8 mouse cellular contexts compared by ENCODE assay signal in the genomic region with DNA sequence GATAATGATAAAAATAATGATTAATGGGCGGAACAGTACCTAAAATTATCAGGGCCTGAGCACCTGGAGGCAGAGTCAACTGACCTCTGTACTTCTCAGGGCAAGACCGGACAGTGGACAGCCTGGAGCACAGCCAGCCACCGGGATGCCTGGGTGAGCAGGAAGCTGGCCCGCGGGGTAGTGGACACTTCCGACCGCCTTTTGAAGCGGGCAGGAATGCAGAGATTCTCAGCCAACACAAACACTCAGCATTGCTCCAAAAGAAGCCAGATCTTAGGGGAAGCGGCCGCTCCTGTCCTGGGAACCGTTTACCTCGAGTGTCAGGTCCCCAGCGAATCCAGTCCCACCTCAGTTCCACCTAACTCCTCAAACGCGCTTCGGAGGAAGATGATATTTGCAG. TPM values are rescaled to one million over a fixed set of nuclear protein-coding genes. Genes with fewer than 3 reads are reported as not detected.
DNase-seq lines count a peak whose midpoint lies in the region; ATAC-seq and TF ChIP-seq lines count a peak whose summit lies in the region.

No protein-coding gene starts in this region.

- H3K27me3 ChIP-seq in cerebellum, adult 2 months (ENCODE audit: control insufficient read depth, insufficient read depth, low read length) = no peaks in the 10 kb centered on the region; the same call in 1 of the 2 replicates
- H3K27me3 ChIP-seq in kidney, adult 2 months (replicated peaks; ENCODE audit: control insufficient read depth, insufficient read depth, low read length) = no peaks in the 10 kb centered on the region
- no peaks in the 10 kb centered on the region for H3K27me3 ChIP-seq in lung, embryonic 14.5 days (ENCODE audit: insufficient read depth, low read length)
- 0 out of 2 replicates have a peak, but pooled peaks cover 5% of the 10 kb centered on the region for H3K27me3 ChIP-seq in stomach, embryonic 14.5 days (ENCODE audit: control insufficient read depth, insufficient read depth, low read length)

- no peaks in the 10 kb centered on the region for H3K4me1 ChIP-seq in cerebellum, adult 2 months (ENCODE audit: control insufficient read depth, insufficient read depth, low read length)
- H3K4me1 ChIP-seq in kidney, adult 2 months (ENCODE audit: control insufficient read depth, insufficient read depth, low read length) = peaks cover 34% of the 10 kb centered on the region
- peaks cover 4% of the 10 kb centered on the region for H3K4me1 ChIP-seq in lung, embryonic 14.5 days (ENCODE audit: insufficient read depth)
- peaks cover 11% of the 10 kb centered on the region; the same call in 1 of the 2 replicates for H3K4me1 ChIP-seq in stomach, embryonic 14.5 days (ENCODE audit: control insufficient read depth, insufficient read depth, low read length)

- H3K9me3 ChIP-seq in lung, embryonic 14.5 days (ENCODE audit: low read depth, low read length) = no peaks in the 10 kb centered on the region
- no peaks in the 10 kb centered on the region for H3K9me3 ChIP-seq in stomach, embryonic 14.5 days (ENCODE audit: control insufficient read depth, low read depth, low read length)

- TF ChIP-seq POLR2A in cerebellum, adult 2 months (IDR thresholded peaks at IDR 0.05; ENCODE audit: borderline replicate concordance, insufficient read depth, low read length) = no peak
- TF ChIP-seq POLR2A in kidney, adult 2 months (IDR thresholded peaks at IDR 0.05; ENCODE audit: low read depth, low read length) = no peak

- peak overlapping the region; percentile 20; the same call in 1 of the 2 replicates for H3K9ac ChIP-seq in lung, embryonic 14.5 days
- H3K9ac ChIP-seq in stomach, embryonic 14.5 days (replicated peaks; ENCODE audit: low read depth, low read length) = no peak overlapping the region

- no peak for TF ChIP-seq CTCF in layer of hippocampus, adult 2 months (conservative IDR thresholded peaks at IDR 0.05)
- no peak for TF ChIP-seq CTCF in cerebellum, adult 2 months (IDR thresholded peaks at IDR 0.05; ENCODE audit: borderline replicate concordance, insufficient read depth, low read depth, low read length)
- no peak for TF ChIP-seq CTCF in kidney, adult 2 months (conservative IDR thresholded peaks at IDR 0.05; ENCODE audit: insufficient read depth, insufficient read length, low read depth, low read length)
- TF ChIP-seq CTCF in lung, embryonic 14.5 days (IDR thresholded peaks at IDR 0.05; ENCODE audit: low read depth) = no peak

- peak overlapping the region; percentile 84 for H3K4me2 ChIP-seq in lung, embryonic 14.5 days
- peak overlapping the region; percentile 92 for H3K4me2 ChIP-seq in stomach, embryonic 14.5 days (replicated peaks; ENCODE audit: low read depth, low read length)

- peak overlapping the region; percentile 49 for H3K4me3 ChIP-seq in layer of hippocampus, adult 2 months
- peak overlapping the region; percentile 40 for H3K4me3 ChIP-seq in cerebellum, adult 2 months (replicated peaks; ENCODE audit: insufficient read depth, low read depth, low read length)
- H3K4me3 ChIP-seq in kidney, adult 2 months (ENCODE audit: insufficient read depth, low read depth, low read length) = peak overlapping the region; percentile 54
- peak overlapping the region; percentile 37 for H3K4me3 ChIP-seq in lung, embryonic 14.5 days (ENCODE audit: low read depth, low read length)
- peak overlapping the region; percentile 31 for H3K4me3 ChIP-seq in stomach, embryonic 14.5 days (ENCODE audit: low read depth, low read length)

- no peaks in the 10 kb centered on the region for H3K36me3 ChIP-seq in kidney, adult 2 months (ENCODE audit: control insufficient read depth, insufficient read depth, low read length)
- H3K36me3 ChIP-seq in lung, embryonic 14.5 days (ENCODE audit: insufficient read depth) = no peaks in the 10 kb centered on the region
- no peaks in the 10 kb centered on the region for H3K36me3 ChIP-seq in stomach, embryonic 14.5 days (ENCODE audit: control insufficient read depth, insufficient read depth, low read length)

- DNase-seq in layer of hippocampus, adult 2 months (ENCODE audit: low spot score in 2 of 2) = no peak
- no peak for DNase-seq in layer of hippocampus, adult 9-11 months
- DNase-seq in cerebellum, adult 2 months = peak; percentile 48 to 52
- peak; percentile 57 for DNase-seq in gastrocnemius, postnatal 10 days
- DNase-seq in kidney, adult 2 months = peak; percentile 97
- peak; percentile 63 for DNase-seq in lung, embryonic 14.5 days

- ATAC-seq in lung, embryonic 14.5 days (ENCODE audit: insufficient read depth) = no peak
- no peak for ATAC-seq in stomach, embryonic 14.5 days (ENCODE audit: insufficient number of reproducible peaks, insufficient read depth, low FRiP score, low read depth)
- no peak for ATAC-seq in erythroid progenitor cell, adult 5-6 weeks (replicated peaks; ENCODE audit: low FRiP score, poor library complexity, severe bottlenecking)

- 8% methylated on average over 16 of the region's 16 CpGs for WGBS in cerebellum, adult 2 months
- WGBS in kidney, adult 2 months = 3% methylated on average over 16 of the region's 16 CpGs
- WGBS in lung, embryonic 14.5 days = 5% methylated on average over 16 of the region's 16 CpGs
- WGBS in stomach, embryonic 14.5 days = 9% methylated on average over 16 of the region's 16 CpGs

- no peak overlapping the region for H3K27ac ChIP-seq in layer of hippocampus, adult 2 months
- no peak overlapping the region for H3K27ac ChIP-seq in cerebellum, adult 2 months (ENCODE audit: insufficient read depth, low read length)
- H3K27ac ChIP-seq in kidney, adult 2 months (ENCODE audit: insufficient read depth, low read depth, low read length) = peak overlapping the region; percentile 30; the same call in 1 of the 2 replicates
- no peak overlapping the region for H3K27ac ChIP-seq in lung, embryonic 14.5 days (ENCODE audit: low read depth)
- H3K27ac ChIP-seq in stomach, embryonic 14.5 days (ENCODE audit: low read length) = no peak overlapping the region

RNA-seq across cellular contexts. Expression of gene Tmem37, which starts 1.0 kb away (rescaled TPM):
- 1 to 10 TPM; 1.1 to 1.4 TPM for total RNA-seq in layer of hippocampus, adult 2 months (2021)
- 1.3 and 2.2 TPM in 2 replicates for polyA plus RNA-seq in cerebellum, adult 2 months (2012; rRNA removed)
- total RNA-seq in gastrocnemius, postnatal 10 days (2021) = 10 to 100 TPM in 1 of 2 experiments, 1 to 10 TPM in 1; 8.7 to 12.6 TPM
- polyA plus RNA-seq in kidney, adult 2 months (2012; rRNA removed) = 232 and 266 TPM in 2 replicates
- polyA plus RNA-seq in lung, embryonic 14.5 days (2014; fragmentation: Nextera tagmentation; extraction: Ambion mirVana) = 7.4 and 8.0 TPM in 2 replicates
- polyA plus RNA-seq in stomach, embryonic 14.5 days (2014; fragmentation: Nextera tagmentation; extraction: Ambion mirVana) = 4.5 and 6.2 TPM in 2 replicates
- 3.2 TPM in 1 of 2 replicates, not detected in the other for total RNA-seq in erythroid progenitor cell, adult 5-6 weeks (2015; ENCODE audit: low replicate concordance)
- total RNA-seq in erythroid progenitor cell, adult 5-6 weeks (2017; ENCODE audit: low replicate concordance) = not detected in 2 replicates

RNA-seq across cellular contexts. Expression of gene Dbi, which starts 48.0 kb away (rescaled TPM):
- 100 to 1,000 TPM; 338 to 346 TPM for total RNA-seq in layer of hippocampus, adult 2 months (2021)
- polyA plus RNA-seq in cerebellum, adult 2 months (2012; rRNA removed) = 1,176 and 1,178 TPM in 2 replicates
- 100 to 1,000 TPM; 254 to 263 TPM for total RNA-seq in gastrocnemius, postnatal 10 days (2021)
- polyA plus RNA-seq in kidney, adult 2 months (2012; rRNA removed) = 1,108 and 1,337 TPM in 2 replicates
- polyA plus RNA-seq in lung, embryonic 14.5 days (2014; fragmentation: Nextera tagmentation; extraction: Ambion mirVana) = 421 and 445 TPM in 2 replicates
- polyA plus RNA-seq in stomach, embryonic 14.5 days (2014; fragmentation: Nextera tagmentation; extraction: Ambion mirVana) = 583 TPM in 2 replicates
- total RNA-seq in erythroid progenitor cell, adult 5-6 weeks (2015; ENCODE audit: low replicate concordance) = 40.7 and 50.5 TPM in 2 replicates
- total RNA-seq in erythroid progenitor cell, adult 5-6 weeks (2017; ENCODE audit: low replicate concordance) = 28.7 and 46.7 TPM in 2 replicates

RNA-seq across cellular contexts. Expression of gene 3110009E18Rik, which starts 48.1 kb away (rescaled TPM):
- total RNA-seq in layer of hippocampus, adult 2 months (2021) = 1 to 10 TPM; 7.1 to 7.8 TPM
- 6.5 and 7.7 TPM in 2 replicates for polyA plus RNA-seq in cerebellum, adult 2 months (2012; rRNA removed)
- total RNA-seq in gastrocnemius, postnatal 10 days (2021) = 1 to 10 TPM; 5.7 to 7.3 TPM
- 4.3 and 5.1 TPM in 2 replicates for polyA plus RNA-seq in kidney, adult 2 months (2012; rRNA removed)
- polyA plus RNA-seq in lung, embryonic 14.5 days (2014; fragmentation: Nextera tagmentation; extraction: Ambion mirVana) = 15.4 and 17.2 TPM in 2 replicates
- polyA plus RNA-seq in stomach, embryonic 14.5 days (2014; fragmentation: Nextera tagmentation; extraction: Ambion mirVana) = 18.4 and 22.4 TPM in 2 replicates
- total RNA-seq in erythroid progenitor cell, adult 5-6 weeks (2015; ENCODE audit: low replicate concordance) = 17.3 TPM in 1 of 2 replicates, not detected in the other
- total RNA-seq in erythroid progenitor cell, adult 5-6 weeks (2017; ENCODE audit: low replicate concordance) = not detected in 2 replicates

Comparison
In these comparisons a context has a peak if more than half of its experiments do, and no peak if none do; other contexts are left out.
1. DNase-seq: peak in cerebellum, adult 2 months (2 of 2), gastrocnemius, postnatal 10 days (single experiment), kidney, adult 2 months (single experiment) and lung, embryonic 14.5 days (single experiment); none in layer of hippocampus, adult 2 months (0 of 2) and layer of hippocampus, adult 9-11 months (single experiment).
2. RNA of gene Tmem37, which starts 1.0 kb away (polyA plus RNA-seq): 232 to 266 TPM in kidney, adult 2 months; 7.4 to 8.0 TPM in lung, embryonic 14.5 days, 4.5 to 6.2 TPM in stomach, embryonic 14.5 days and 1.3 to 2.2 TPM in cerebellum, adult 2 months; every median in the first group is over 10 times any median in the second.
3. Peak in every context shown above with its lines, with median percentiles within 50 percentile points of each other: H3K4me3 ChIP-seq.